Mouse (Mus musculus) heart, embryonic 11.5 days (tissue): ENCODE results near the gene Lonp1. TPM values are rescaled to one million over a fixed set of nuclear protein-coding genes. Genes with fewer than 3 reads are reported as not detected.

Source experiments
- ATAC-seq: fragments of 200-750 bp; cut with Nextera tagmentation; replicated peaks from 2 replicates; pipeline ENCODE4 v1.8.0; 2017; ENCODE audit warnings: moderate library complexity; ENCODE audit not compliant: insufficient number of reproducible peaks, low FRiP score, low TSS enrichment
- H3K27ac ChIP-seq: fragments of 300-500 bp; sonication (generic); 2 replicates; pipeline ENCODE4 v1.5.1; 2014; ENCODE audit warnings: mild to moderate bottlenecking, low read depth, low read length
- H3K27me3 ChIP-seq: fragments of 300-500 bp; sonication (generic); 2 replicates; pipeline ENCODE4 v1.6.1; 2014; ENCODE audit warnings: mild to moderate bottlenecking, low read length, mixed read lengths; ENCODE audit not compliant: control insufficient read depth, insufficient read depth
- H3K36me3 ChIP-seq: fragments of 300-500 bp; sonication (generic); 2 replicates; pipeline ENCODE4 v1.6.1; 2014; ENCODE audit warnings: mild to moderate bottlenecking, low read length, moderate library complexity, mixed read lengths; ENCODE audit not compliant: control insufficient read depth, insufficient read depth
- H3K4me1 ChIP-seq: fragments of 300-500 bp; sonication (generic); 2 replicates; pipeline ENCODE4 v1.6.1; 2014; ENCODE audit warnings: low read length; ENCODE audit not compliant: control insufficient read depth, insufficient read depth
- H3K4me2 ChIP-seq: fragments of 300-500 bp; sonication (generic); 2 replicates; pipeline ENCODE4 v1.6.1; 2014; ENCODE audit warnings: mild to moderate bottlenecking, moderate library complexity
- H3K4me3 ChIP-seq: fragments of 300-500 bp; sonication (generic); 2 replicates; pipeline ENCODE4 v1.5.1; 2014; ENCODE audit warnings: low read depth, low read length
- H3K9ac ChIP-seq: fragments of 300-500 bp; sonication (generic); 2 replicates; pipeline ENCODE4 v1.6.1; 2014; ENCODE audit warnings: mild to moderate bottlenecking, low read depth, low read length, moderate library complexity
- H3K9me3 ChIP-seq: fragments of 300-500 bp; sonication (generic); replicated peaks from 2 replicates; pipeline ENCODE4 v1.6.1; 2016; ENCODE audit warnings: low read length; ENCODE audit not compliant: control insufficient read depth
- WGBS: fragments of 180-500 bp; shearing (Covaris S2); extraction: QIAGEN DNeasy Blood & Tissue Kit; methylation state at CpG from one replicate; pipeline ENCODE4 v1.1.7; 2014; ENCODE audit not compliant: insufficient replicate concordance; 5-methylcytosine and 5-hydroxymethylcytosine counted together
- polyA plus RNA-seq: library from polyadenylated mRNA; unstranded; fragments of >200 nt; fragmentation: Nextera tagmentation; extraction: Ambion mirVana; gene quantifications from 2 replicates; pipeline ENCODE4 v1.2.1, GENCODE M21; 2014

The Lonp1 gene
- polyA plus RNA-seq, 1 experiment from 2014 or later, result 54.1 TPM

- H3K9ac ChIP-seq, result 0 out of 2 replicates have a peak overlapping the region, but pooled peaks have one; percentile 24
- H3K27ac ChIP-seq, result no peak overlapping the region
- H3K9me3 ChIP-seq, result no peaks in the 10 kb centered on the region
- H3K4me3 ChIP-seq, result no peak overlapping the region
- peaks cover 19% of the 10 kb centered on the region for H3K4me1 ChIP-seq
- peaks cover 33% of the 10 kb centered on the region for H3K36me3 ChIP-seq
- no peaks in the 10 kb centered on the region for H3K27me3 ChIP-seq
- no peak overlapping the region for H3K4me2 ChIP-seq
- WGBS, result 91% methylated on average over 1 of the region's 1 CpGs
- ATAC-seq, result no peak
Observed at GRCm38 (mm10) chr17:56587773-56588172, 38.9 kb downstream of the Lonp1 start.

GRCm38 (mm10) chr17:56585171-56585821, 41.4 kb downstream of the Lonp1 start:
- Histone ChIP-seq H3K4me1 (peaks cover 25% of the 10 kb centered on the region), H3K9ac (peak overlapping the region; percentile 92), H3K27ac (peak overlapping the region; percentile 95), H3K9me3 (no peaks in the 10 kb centered on the region), H3K27me3 (no peaks in the 10 kb centered on the region), H3K36me3 (peaks cover 30% of the 10 kb centered on the region), H3K4me3 (peak overlapping the region; percentile 92), H3K4me2 (peak overlapping the region; percentile 73)
- no peak for ATAC-seq
- WGBS, result under 1% methylated on average over 56 of the region's 61 CpGs

GRCm38 (mm10) chr17:56584257-56585130, 42.2 kb downstream of the Lonp1 start, which contains the start of the genes Safb2 and Safb:
Gene Safb2, minus strand, starts transcription at chr17:56584585.
Gene Safb, plus strand, starts transcription at chr17:56584825.
- Histone ChIP-seq H3K27me3 (no peaks in the 10 kb centered on the region), H3K36me3 (peaks cover 23% of the 10 kb centered on the region; the same call in 1 of the 2 replicates), H3K9me3 (no peaks in the 10 kb centered on the region), H3K4me1 (peaks cover 25% of the 10 kb centered on the region), H3K9ac (peak within 1 kb of the TSS; percentile 92), H3K4me3 (peak within 1 kb of the TSS; percentile 92), H3K27ac (peak within 1 kb of the TSS; percentile 95), H3K4me2 (peak within 1 kb of the TSS; percentile 89)
- ATAC-seq, result peak; percentile 95
- WGBS, result under 1% methylated on average over 89 of the region's 101 CpGs

GRCm38 (mm10) chr17:56583611-56584256, 43.0 kb downstream of the Lonp1 start:
- ATAC-seq, result no peak
- H3K9me3 ChIP-seq, result no peaks in the 10 kb centered on the region
- peak overlapping the region; percentile 89 for H3K4me2 ChIP-seq
- WGBS, result 1% methylated on average over 33 of the region's 33 CpGs
- peaks cover 19% of the 10 kb centered on the region; the same call in 1 of the 2 replicates for H3K36me3 ChIP-seq
- no peaks in the 10 kb centered on the region for H3K27me3 ChIP-seq
- H3K4me3 ChIP-seq, result peak overlapping the region; percentile 92
- peaks cover 25% of the 10 kb centered on the region for H3K4me1 ChIP-seq
- H3K9ac ChIP-seq, result peak overlapping the region; percentile 90
- peak overlapping the region; percentile 95 for H3K27ac ChIP-seq

- Histone ChIP-seq H3K9ac (peak overlapping the region; percentile 90), H3K4me2 (peak overlapping the region; percentile 89), H3K27me3 (no peaks in the 10 kb centered on the region), H3K9me3 (no peaks in the 10 kb centered on the region), H3K27ac (no peak overlapping the region), H3K4me3 (peak overlapping the region; percentile 92), H3K4me1 (peaks cover 25% of the 10 kb centered on the region), H3K36me3 (peaks cover 20% of the 10 kb centered on the region)
- 84% methylated on average over 1 of the region's 1 CpGs for WGBS
- ATAC-seq, result no peak
Observed at GRCm38 (mm10) chr17:56583071-56583470, 43.6 kb downstream of the Lonp1 start.

GRCm38 (mm10) chr17:56572939-56573338, 53.7 kb downstream of the Lonp1 start:
- no peaks in the 10 kb centered on the region for H3K27me3 ChIP-seq
- no peaks in the 10 kb centered on the region for H3K9me3 ChIP-seq
- 92% methylated on average over 3 of the region's 3 CpGs for WGBS
- H3K9ac ChIP-seq, result no peak overlapping the region
- H3K4me3 ChIP-seq, result no peak overlapping the region
- H3K4me1 ChIP-seq, result no peaks in the 10 kb centered on the region
- peaks cover 55% of the 10 kb centered on the region for H3K36me3 ChIP-seq
- no peak for ATAC-seq
- H3K27ac ChIP-seq, result no peak overlapping the region
- no peak overlapping the region for H3K4me2 ChIP-seq

- Histone ChIP-seq H3K9ac (no peak overlapping the region), H3K36me3 (peaks cover 51% of the 10 kb centered on the region), H3K4me3 (no peak overlapping the region), H3K27me3 (no peaks in the 10 kb centered on the region), H3K4me2 (no peak overlapping the region), H3K27ac (no peak overlapping the region), H3K4me1 (no peaks in the 10 kb centered on the region), H3K9me3 (no peaks in the 10 kb centered on the region)
- WGBS, result 69% methylated on average over 1 of the region's 1 CpGs
- ATAC-seq, result no peak
Observed at GRCm38 (mm10) chr17:56572154-56572553, 54.5 kb downstream of the Lonp1 start.

GRCm38 (mm10) chr17:56570287-56570686, 56.4 kb downstream of the Lonp1 start:
- Histone ChIP-seq H3K27ac (no peak overlapping the region), H3K27me3 (no peaks in the 10 kb centered on the region), H3K4me1 (no peaks in the 10 kb centered on the region), H3K4me3 (no peak overlapping the region), H3K4me2 (no peak overlapping the region), H3K36me3 (peaks cover 58% of the 10 kb centered on the region), H3K9me3 (no peaks in the 10 kb centered on the region), H3K9ac (no peak overlapping the region)
- WGBS, result 91% methylated on average over 4 of the region's 4 CpGs
- no peak for ATAC-seq
